Mouse (Mus musculus) lung, postnatal 10 days (tissue): ENCODE measurements at regions not wholly inside any gene's neighbourhood (a gene's known extent, or its start where the extent isn't known, plus 50 kb on each side); places are given as distances from the start of the nearest gene placed in this dataset.

Experiments used
- DNase-seq: peaks from one replicate; pipeline ENCODE4 v3.0.0; 2021

- DNase-seq = no peak
Observed at GRCm38 (mm10) chr15:13455560-13456219, 282.2 kb upstream of the Cdh6 start.

GRCm38 (mm10) chr15:13450385-13450784 is 276.9 kb upstream of the Cdh6 start:
- no peak for DNase-seq

- no peak for DNase-seq
Observed at GRCm38 (mm10) chr15:13434608-13435007, 261.1 kb upstream of the Cdh6 start.

GRCm38 (mm10) chr15:13432971-13433370 is 259.5 kb upstream of the Cdh6 start:
- DNase-seq = no peak

- DNase-seq = no peak
Observed at GRCm38 (mm10) chr15:13419616-13420015, 246.1 kb upstream of the Cdh6 start.

- DNase-seq = peak; percentile 19
Observed at GRCm38 (mm10) chr15:13410065-13410688, 236.7 kb upstream of the Cdh6 start.

- DNase-seq = no peak
Observed at GRCm38 (mm10) chr15:13393155-13393554, 219.7 kb upstream of the Cdh6 start.

GRCm38 (mm10) chr15:13391331-13391730 is 217.9 kb upstream of the Cdh6 start:
- peak; percentile 32 for DNase-seq

- DNase-seq = no peak
Observed at GRCm38 (mm10) chr15:13384815-13385214, 211.3 kb upstream of the Cdh6 start.

- DNase-seq = no peak
Observed at GRCm38 (mm10) chr15:13375590-13375989, 202.1 kb upstream of the Cdh6 start.

GRCm38 (mm10) chr15:13368799-13369198 is 195.3 kb upstream of the Cdh6 start:
- no peak for DNase-seq

GRCm38 (mm10) chr15:13367291-13367954 is 193.9 kb upstream of the Cdh6 start:
- no peak for DNase-seq

GRCm38 (mm10) chr15:13366606-13367005 is 193.1 kb upstream of the Cdh6 start:
- no peak for DNase-seq

GRCm38 (mm10) chr15:13360741-13361140 is 187.3 kb upstream of the Cdh6 start:
- no peak for DNase-seq

GRCm38 (mm10) chr15:13359026-13359425 is 185.6 kb upstream of the Cdh6 start:
- no peak for DNase-seq

GRCm38 (mm10) chr15:13350321-13350720 is 176.8 kb upstream of the Cdh6 start:
- no peak for DNase-seq

GRCm38 (mm10) chr15:13336392-13336791 is 162.9 kb upstream of the Cdh6 start:
- DNase-seq = no peak

- DNase-seq = no peak
Observed at GRCm38 (mm10) chr15:13324439-13324838, 151.0 kb upstream of the Cdh6 start.

- DNase-seq = no peak
Observed at GRCm38 (mm10) chr15:13320599-13321348, 147.3 kb upstream of the Cdh6 start.

- DNase-seq = no peak
Observed at GRCm38 (mm10) chr15:13304562-13304961, 131.1 kb upstream of the Cdh6 start.

GRCm38 (mm10) chr15:13303456-13303855 is 130.0 kb upstream of the Cdh6 start:
- DNase-seq = no peak

GRCm38 (mm10) chr15:13302672-13303071 is 129.2 kb upstream of the Cdh6 start:
- DNase-seq = no peak

- no peak for DNase-seq
Observed at GRCm38 (mm10) chr15:13296967-13297366, 123.5 kb upstream of the Cdh6 start.

GRCm38 (mm10) chr15:13289064-13289463 is 115.6 kb upstream of the Cdh6 start:
- no peak for DNase-seq
